Mouse (Mus musculus): ENCODE data around the gene Adcy10.

GRCm38 (mm10) chr1:165559073-165559472, 74.1 kb downstream of the Adcy10 start:
- TF ChIP-seq CTCF (IDR thresholded peaks at IDR 0.05; ENCODE audit: borderline replicate concordance, extremely low read depth, insufficient read depth, insufficient read length), result no peak
- no peak for TF ChIP-seq POLR2A (IDR thresholded peaks at IDR 0.05; ENCODE audit: borderline replicate concordance, extremely low read depth, insufficient read depth, insufficient read length, poor library complexity, severe bottlenecking)
